Mouse (Mus musculus): ENCODE results near the gene Atrx.
"Not testable (repeated sequence)": the region's sequence is repeated elsewhere in the genome, so short reads cannot be mapped to it uniquely, and the experiment has no call there.

Gene Atrx

GRCm38 (mm10) chrX:105928861-105929477 lies at the start of gene Atrx:
TSS of gene Atrx (minus strand) at chrX:105929403.
- DNase-seq (ENCODE audit: low spot score) = peak; percentile 79

GRCm38 (mm10) chrX:105957091-105957490 lies 27.9 kb upstream of the Atrx start:
- not testable (repeated sequence) for DNase-seq (ENCODE audit: low spot score)

GRCm38 (mm10) chrX:105953999-105954398 lies 24.8 kb upstream of the Atrx start:
- no peak for DNase-seq (ENCODE audit: low spot score)

- no peak for DNase-seq (ENCODE audit: low spot score)
Measured at GRCm38 (mm10) chrX:105946357-105946756, 17.2 kb upstream of the Atrx start.

GRCm38 (mm10) chrX:105939245-105939644 lies 10.0 kb upstream of the Atrx start:
- DNase-seq (ENCODE audit: low spot score) = no peak

- DNase-seq (ENCODE audit: low spot score) = no peak
Measured at GRCm38 (mm10) chrX:105937736-105938135, 8.5 kb upstream of the Atrx start.

- DNase-seq (ENCODE audit: low spot score) = no peak
Measured at GRCm38 (mm10) chrX:105934341-105934740, 5.1 kb upstream of the Atrx start.

- DNase-seq (ENCODE audit: low spot score) = no peak
Measured at GRCm38 (mm10) chrX:105929478-105930038, 355 bp upstream of the Atrx start.

- peak; percentile 38 for DNase-seq (ENCODE audit: low spot score)
Measured at GRCm38 (mm10) chrX:105927941-105928860, 1.0 kb downstream of the Atrx start.

- no peak for DNase-seq (ENCODE audit: low spot score)
Measured at GRCm38 (mm10) chrX:105926121-105926735, 3.0 kb downstream of the Atrx start.

- DNase-seq (ENCODE audit: low spot score) = no peak
Measured at GRCm38 (mm10) chrX:105924326-105925070, 4.7 kb downstream of the Atrx start.

- no peak for DNase-seq (ENCODE audit: low spot score)
Measured at GRCm38 (mm10) chrX:105923896-105924295, 5.3 kb downstream of the Atrx start.

GRCm38 (mm10) chrX:105922986-105923385 lies 6.2 kb downstream of the Atrx start:
- not testable (repeated sequence) for DNase-seq (ENCODE audit: low spot score)

- DNase-seq (ENCODE audit: low spot score) = peak; percentile 17
Measured at GRCm38 (mm10) chrX:105921421-105921820, 7.8 kb downstream of the Atrx start.

GRCm38 (mm10) chrX:105911728-105912127 lies 17.5 kb downstream of the Atrx start:
- DNase-seq (ENCODE audit: low spot score) = no peak

- DNase-seq (ENCODE audit: low spot score) = no peak
Measured at GRCm38 (mm10) chrX:105901611-105902010, 27.6 kb downstream of the Atrx start.

- no peak for DNase-seq (ENCODE audit: low spot score)
Measured at GRCm38 (mm10) chrX:105886921-105887320, 42.3 kb downstream of the Atrx start.

GRCm38 (mm10) chrX:105864367-105864766 lies 64.8 kb downstream of the Atrx start:
- no peak for DNase-seq (ENCODE audit: low spot score)

GRCm38 (mm10) chrX:105824462-105824861 lies 104.7 kb downstream of the Atrx start:
- DNase-seq (ENCODE audit: low spot score) = no peak

- DNase-seq (ENCODE audit: low spot score) = no peak
Measured at GRCm38 (mm10) chrX:105794806-105795403, 134.3 kb downstream of the Atrx start.

- DNase-seq (ENCODE audit: low spot score) = no peak
Measured at GRCm38 (mm10) chrX:105773281-105773680, 155.9 kb downstream of the Atrx start.
